Mouse (Mus musculus) CH12.LX (cell line): ENCODE measurements around the gene Sptbn4. TPM values are rescaled to one million over a fixed set of nuclear protein-coding genes. Genes with fewer than 3 reads are reported as not detected.

Experiments used
- DNase-seq: peaks from one replicate; pipeline ENCODE4 v3.0.0-alpha.2; 2013; ENCODE audit errors: extremely low read depth
- H3K27ac ChIP-seq: 2 replicates; pipeline ENCODE4 v1.5.1; 2012; ENCODE audit warnings: low read depth, mild to moderate bottlenecking, control low read depth, moderate library complexity; ENCODE audit not compliant: insufficient read depth
- H3K27me3 ChIP-seq: replicated peaks from 2 replicates; pipeline ENCODE3; 2012; ENCODE audit warnings: inconsistent platforms
- H3K36me3 ChIP-seq, 2 experiments: replicated peaks in 1 of 2; 2 replicates each; pipeline versions ENCODE3 to v1.6.1; 2012; ENCODE audit warnings: inconsistent platforms in 1 of 2, low read length in 1 of 2, mild to moderate bottlenecking in 1 of 2, mixed read lengths in 1 of 2, moderate library complexity in 1 of 2; ENCODE audit not compliant: control insufficient read depth in 1 of 2, insufficient read depth in 1 of 2
- H3K4me1 ChIP-seq, 2 experiments: 2 replicates each; pipeline ENCODE4 v1.6.1; 2012; ENCODE audit warnings: inconsistent platforms in 1 of 2, moderate library complexity in 1 of 2; ENCODE audit not compliant: insufficient read depth in 2 of 2, control insufficient read depth in 1 of 2
- H3K4me2 ChIP-seq: 2 replicates; pipeline ENCODE4 v1.6.1; 2012; ENCODE audit warnings: low read depth, mild to moderate bottlenecking, control low read depth; ENCODE audit not compliant: poor library complexity, insufficient read depth, severe bottlenecking
- H3K4me3 ChIP-seq, 3 experiments: fragments of 150-350 bp in 1 of 3; sonication (generic) in 1 of 3; replicated peaks in 1 of 3; 2 replicates each; pipeline versions ENCODE3 to v1.5.1; 2011 to 2012; ENCODE audit warnings: low read depth in 2 of 3, low read length in 2 of 3, mild to moderate bottlenecking in 2 of 3, moderate library complexity in 2 of 3, control low read depth in 1 of 3, improper control_type of control experiment in 1 of 3, inconsistent platforms in 1 of 3, mixed read lengths in 1 of 3; ENCODE audit not compliant: poor library complexity in 1 of 3
- H3K79me2 ChIP-seq: replicated peaks from 2 replicates; pipeline ENCODE4 v1.6.1; 2012; ENCODE audit warnings: mild to moderate bottlenecking, moderate library complexity; ENCODE audit not compliant: control insufficient read depth, poor library complexity, insufficient read depth, severe bottlenecking; ENCODE audit errors: extremely low read depth
- H3K9ac ChIP-seq: 2 replicates; pipeline ENCODE4 v1.6.1; 2012; ENCODE audit warnings: low read depth, mild to moderate bottlenecking, control low read depth, moderate library complexity; ENCODE audit not compliant: insufficient read depth
- H3K9me3 ChIP-seq: replicated peaks from 2 replicates; pipeline ENCODE3; 2012; ENCODE audit warnings: low read length, inconsistent platforms, mixed read lengths
- BHLHE40 ChIP-seq: IDR thresholded peaks from 2 replicates; pipeline ENCODE4 v1.6.1; 2011; ENCODE audit warnings: mild to moderate bottlenecking, low read depth, low read length, improper control_type of control experiment
- CHD1 ChIP-seq: IDR thresholded peaks from 2 replicates; pipeline ENCODE4 v1.6.1; 2012; ENCODE audit warnings: low read depth, low read length, improper control_type of control experiment, inconsistent platforms
- CHD2 ChIP-seq: IDR thresholded peaks from 2 replicates; pipeline ENCODE4 v1.6.1; 2011; ENCODE audit warnings: low read length, improper control_type of control experiment
- CTCF ChIP-seq, 2 experiments: IDR thresholded peaks in 1 of 2; conservative IDR thresholded peaks in 1 of 2; 2 replicates each; pipeline ENCODE4 v1.5.1; 2011 to 2012; ENCODE audit warnings: low read depth in 2 of 2, low read length in 2 of 2, improper control_type of control experiment in 1 of 2, inconsistent platforms in 1 of 2, mild to moderate bottlenecking in 1 of 2, moderate library complexity in 1 of 2
- EP300 ChIP-seq: IDR thresholded peaks from 2 replicates; pipeline ENCODE4 v1.6.1; 2011; ENCODE audit warnings: low read length, improper control_type of control experiment
- HCFC1 ChIP-seq: IDR thresholded peaks from 2 replicates; pipeline ENCODE4 v1.6.1; 2012; ENCODE audit warnings: low read depth, mild to moderate bottlenecking, inconsistent platforms, low read length, improper control_type of control experiment
- JUND ChIP-seq: conservative IDR thresholded peaks from 2 replicates; pipeline ENCODE4 v1.6.1; 2011; ENCODE audit warnings: low read depth, low read length, improper control_type of control experiment
- MAFK ChIP-seq: IDR thresholded peaks from 2 replicates; pipeline ENCODE4 v1.6.1; 2011; ENCODE audit warnings: low read length, improper control_type of control experiment; ENCODE audit not compliant: insufficient replicate concordance
- MAZ ChIP-seq: IDR thresholded peaks from 2 replicates; pipeline ENCODE4 v1.6.1; 2012; ENCODE audit warnings: low read depth, mild to moderate bottlenecking, inconsistent platforms, low read length, improper control_type of control experiment, moderate library complexity
- MXI1 ChIP-seq: IDR thresholded peaks from 2 replicates; pipeline ENCODE4 v1.6.1; 2011; ENCODE audit warnings: mild to moderate bottlenecking, low read depth, low read length, improper control_type of control experiment
- NRF1 ChIP-seq: IDR thresholded peaks from 2 replicates; pipeline ENCODE4 v1.6.1; 2014; ENCODE audit warnings: low read depth, mild to moderate bottlenecking, inconsistent platforms, low read length, improper control_type of control experiment, moderate library complexity
- POLR2AphosphoS2 ChIP-seq: IDR thresholded peaks from 2 replicates; pipeline ENCODE4 v1.6.1; 2011; ENCODE audit warnings: low read depth, low read length, improper control_type of control experiment
- RCOR1 ChIP-seq: conservative IDR thresholded peaks from 2 replicates; pipeline ENCODE4 v1.6.1; 2012; ENCODE audit warnings: low read depth, mild to moderate bottlenecking, inconsistent platforms, low read length, improper control_type of control experiment
- TBP ChIP-seq: conservative IDR thresholded peaks from 2 replicates; pipeline ENCODE4 v1.6.1; 2011; ENCODE audit warnings: low read depth, low read length, improper control_type of control experiment
- TCF12 ChIP-seq: IDR thresholded peaks from 2 replicates; pipeline ENCODE4 v1.6.1; 2014; ENCODE audit warnings: low read depth, mild to moderate bottlenecking, inconsistent platforms, low read length, improper control_type of control experiment
- USF1 ChIP-seq: IDR thresholded peaks from 2 replicates; pipeline ENCODE4 v1.6.1; 2014; ENCODE audit warnings: low read depth, mild to moderate bottlenecking, inconsistent platforms, low read length, improper control_type of control experiment
- ZC3H11A ChIP-seq: IDR thresholded peaks from 2 replicates; pipeline ENCODE4 v1.6.1; 2012; ENCODE audit warnings: low read depth, mild to moderate bottlenecking, inconsistent platforms, low read length, improper control_type of control experiment
- ZKSCAN1 ChIP-seq: IDR thresholded peaks from 2 replicates; pipeline ENCODE4 v1.6.1; 2012; ENCODE audit warnings: low read depth, inconsistent platforms, low read length, improper control_type of control experiment, borderline replicate concordance
- ZMIZ1 ChIP-seq: IDR thresholded peaks from 2 replicates; pipeline ENCODE4 v1.6.1; 2012; ENCODE audit warnings: low read depth, mild to moderate bottlenecking, inconsistent platforms, low read length, improper control_type of control experiment
- dilution Hi-C: fragments of 300-500 bp; cut with MboI; formaldehyde crosslinking; loops from 2 replicates; pipeline ENCODE4 v1.14.3; 2020; ENCODE audit warnings: low sequenced_read_pairs; ENCODE audit not compliant: extremely low pct_unique_long_range_greater_than_20kb, extremely low pct_ligation_motif_present
- in situ Hi-C: fragments of 300-500 bp; cut with MboI; formaldehyde crosslinking; loops from 3 replicates; pipeline ENCODE4 v1.14.3; 2019; ENCODE audit warnings: low sequenced_read_pairs, low pct_ligation_motif_present, low pct_unique_long_range_greater_than_20kb, mixed read lengths
- polyA plus RNA-seq: library from polyadenylated mRNA; unstranded; fragments of >175 nt; gene quantifications from 2 replicates; pipeline ENCODE4 v1.2.1, GENCODE M21; 2012; ENCODE audit warnings: low read depth; ENCODE audit not compliant: insufficient read length
- total RNA-seq, 2 experiments: library from RNA; depleted of rRNA; stranded (reverse); fragments of 300-350 nt in 1 of 2; fragments of >200 nt in 1 of 2; gene quantifications; 2 replicates each; pipeline ENCODE4 v1.2.3; 2012 to 2014

The Sptbn4 gene
- total and polyA plus RNA-seq, 3 experiments = 0.21 to 0.38 (median 0.24) TPM

- Histone ChIP-seq H3K4me1 (no peaks in the 10 kb centered on the region), H3K27me3 (no peaks in the 10 kb centered on the region), H3K4me2 (no peak overlapping the region), H3K9me3 (no peaks in the 10 kb centered on the region), H3K27ac (no peak overlapping the region), H3K79me2 (no peaks in the 10 kb centered on the region), H3K4me3 (no peak overlapping the region), H3K36me3 (no peaks in the 10 kb centered on the region), H3K9ac (no peak overlapping the region)
- dilution Hi-C loops (no loop called here), in situ Hi-C loops (no loop called here)
- TF ChIP-seq MXI1 (no peak), EP300 (no peak), HCFC1 (no peak), ZKSCAN1 (no peak), JUND (no peak), RCOR1 (no peak), MAFK (no peak), BHLHE40 (no peak), CTCF (conservative IDR thresholded peaks at IDR 0.05 in 1 of 2, IDR thresholded peaks at IDR 0.05 in 1 of 2; ENCODE audit: low read depth in 2 of 2, low read length in 2 of 2) (no peak), CHD2 (no peak), CHD1 (no peak), TBP (no peak), MAZ (no peak), NRF1 (no peak)
- no peak for DNase-seq
Observed at GRCm38 (mm10) chr7:27459640-27460039, 12.2 kb upstream of the Sptbn4 start.

- Histone ChIP-seq H3K36me3 (no peaks in the 10 kb centered on the region), H3K4me1 (no peaks in the 10 kb centered on the region), H3K4me3 (no peak overlapping the region), H3K9ac (no peak overlapping the region), H3K27ac (no peak overlapping the region), H3K79me2 (no peaks in the 10 kb centered on the region), H3K27me3 (no peaks in the 10 kb centered on the region), H3K4me2 (no peak overlapping the region), H3K9me3 (no peaks in the 10 kb centered on the region)
- no peak for DNase-seq
- dilution Hi-C loops = no loop called here
- in situ Hi-C loops = no loop called here
- TF ChIP-seq ZMIZ1 = no peak
- TF ChIP-seq MAZ = no peak
- no peak for TF ChIP-seq POLR2AphosphoS2
- no peak for TF ChIP-seq TCF12
- no peak for TF ChIP-seq ZC3H11A
- no peak for TF ChIP-seq MXI1
- no peak for TF ChIP-seq BHLHE40
- TF ChIP-seq USF1 = no peak
- TF ChIP-seq JUND = no peak
- no peak for TF ChIP-seq CHD2
- TF ChIP-seq MAFK = no peak
Observed at GRCm38 (mm10) chr7:27458614-27459013, 11.1 kb upstream of the Sptbn4 start.
